Mouse (Mus musculus) gonadal fat pad, adult 2 months (tissue): Measurements from ENCODE around the gene Wasf1. TPM values are rescaled to one million over a fixed set of nuclear protein-coding genes. Genes with fewer than 3 reads are reported as not detected.

Source experiments
- DNase-seq: peaks from one replicate; pipeline ENCODE4 v3.0.0-alpha.2; 2012; ENCODE audit warnings: low read depth
- polyA plus RNA-seq: library from polyadenylated mRNA; depleted of rRNA; stranded (reverse); fragments of >200 nt; gene quantifications from 2 replicates; pipeline ENCODE4 v1.2.3, GENCODE M21; 2012

Wasf1 gene
- polyA plus RNA-seq, 1 experiment = 1.3 TPM

- DNase-seq = no peak
Measured at GRCm38 (mm10) chr10:40889146-40889545, 5.9 kb downstream of the Wasf1 start.

- no peak for DNase-seq
Measured at GRCm38 (mm10) chr10:40895765-40896164, 12.5 kb downstream of the Wasf1 start.

DNA sequence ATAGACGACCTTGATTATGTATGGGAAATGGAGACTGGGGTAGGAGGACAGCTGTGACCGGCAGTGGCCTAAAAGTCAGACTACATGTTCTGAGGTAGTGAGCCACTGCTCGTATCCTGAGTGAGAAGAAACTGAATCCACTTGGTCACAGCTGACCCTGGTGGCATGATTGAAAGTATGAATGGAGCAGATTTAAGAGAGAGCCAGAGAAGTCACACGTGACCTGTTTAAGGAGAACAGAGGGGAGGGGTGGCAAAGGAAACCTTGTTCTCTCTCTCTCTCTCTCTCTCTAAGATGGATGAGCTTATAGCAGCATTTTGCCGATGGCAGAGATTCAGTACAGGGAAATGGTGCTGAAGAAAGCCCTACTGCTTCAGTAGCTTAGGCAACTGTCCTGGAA, 13.4 kb downstream of the Wasf1 start:
- DNase-seq = no peak

GRCm38 (mm10) chr10:40901786-40902185, 18.5 kb downstream of the Wasf1 start:
- DNase-seq = no peak

- no peak for DNase-seq
Measured at GRCm38 (mm10) chr10:40906131-40906530, 22.9 kb downstream of the Wasf1 start.

- DNase-seq = no peak
Measured at GRCm38 (mm10) chr10:40906802-40907201, 23.5 kb downstream of the Wasf1 start.

- no peak for DNase-seq
Measured at GRCm38 (mm10) chr10:40908580-40908979, 25.3 kb downstream of the Wasf1 start.

DNA sequence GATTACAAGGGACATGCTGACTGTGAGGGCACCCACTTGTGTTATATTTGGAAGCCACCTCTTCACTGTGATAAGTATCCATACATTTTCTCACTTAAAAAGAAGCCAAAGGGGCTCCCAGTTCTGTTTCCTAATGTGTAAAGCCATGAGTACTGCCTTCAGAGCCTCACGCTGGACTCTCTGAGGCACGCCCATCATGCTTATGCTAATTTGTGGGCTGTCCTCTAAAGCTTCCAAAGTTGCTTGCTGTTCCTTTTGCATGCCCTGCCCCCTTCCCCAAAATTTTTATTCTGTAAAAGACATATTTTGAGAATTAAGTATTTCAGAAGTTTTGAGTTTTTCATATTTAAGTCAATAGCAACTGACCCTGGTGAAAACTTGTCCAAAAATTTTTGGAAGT, 27.5 kb downstream of the Wasf1 start:
- DNase-seq = no peak

DNA sequence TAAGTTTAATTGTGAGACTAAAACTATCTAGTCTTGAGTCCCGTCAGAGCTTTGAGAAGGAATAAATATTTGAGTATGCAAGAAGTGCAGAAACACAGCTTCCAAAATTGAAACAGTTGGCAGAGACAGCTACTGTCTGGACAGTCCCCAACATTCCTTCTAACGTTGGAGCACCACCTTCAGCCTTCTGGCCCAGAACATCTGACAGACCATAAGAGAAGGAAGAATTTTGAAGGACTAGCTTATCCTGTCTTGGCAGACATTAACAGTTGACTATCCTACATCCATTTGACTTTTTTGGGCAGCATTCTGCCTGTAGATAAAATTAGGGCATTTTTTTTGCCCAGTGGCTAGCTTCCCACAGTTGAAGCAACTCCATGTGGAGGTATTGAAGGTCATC, 32.0 kb downstream of the Wasf1 start:
- no peak for DNase-seq

- DNase-seq = no peak
Measured at GRCm38 (mm10) chr10:40918669-40919440, 35.6 kb downstream of the Wasf1 start.

DNA sequence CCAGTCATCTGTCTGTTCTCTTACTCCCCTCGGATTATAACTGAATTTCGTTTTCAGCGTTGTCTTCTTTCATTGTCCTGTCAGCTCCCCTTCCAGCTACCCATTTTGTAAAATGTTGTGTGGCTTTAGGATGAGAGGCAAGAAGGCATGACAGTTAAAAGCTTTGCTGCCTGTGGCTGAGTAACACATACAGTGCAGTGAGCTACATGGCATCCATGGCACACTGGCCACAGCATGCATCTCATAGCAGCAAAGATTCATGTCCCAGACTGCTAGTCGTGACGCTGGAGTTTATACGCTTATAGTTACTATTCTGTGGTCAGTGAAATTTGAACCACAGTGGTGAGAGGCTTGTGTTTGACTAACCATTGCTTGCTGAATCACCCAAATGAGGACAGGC, 36.2 kb downstream of the Wasf1 start:
- no peak for DNase-seq

DNA sequence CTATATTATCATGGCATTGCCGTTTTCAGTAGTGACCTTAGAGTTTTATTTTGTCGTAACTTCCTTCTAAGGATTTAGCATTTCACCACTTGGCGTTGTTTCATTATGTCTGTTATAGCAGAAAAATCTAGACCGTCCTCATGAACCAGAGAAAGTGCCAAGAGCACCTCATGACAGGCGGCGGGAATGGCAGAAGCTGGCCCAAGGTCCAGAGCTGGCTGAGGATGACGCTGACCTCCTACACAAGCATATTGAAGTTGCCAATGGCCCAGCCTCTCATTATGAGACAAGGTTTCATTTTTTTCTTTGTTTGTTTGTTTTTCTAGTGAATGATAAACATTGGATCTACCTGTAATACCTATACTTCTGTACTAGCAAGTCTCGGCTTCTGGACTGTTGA, 49.7 kb downstream of the Wasf1 start:
- no peak for DNase-seq

DNA sequence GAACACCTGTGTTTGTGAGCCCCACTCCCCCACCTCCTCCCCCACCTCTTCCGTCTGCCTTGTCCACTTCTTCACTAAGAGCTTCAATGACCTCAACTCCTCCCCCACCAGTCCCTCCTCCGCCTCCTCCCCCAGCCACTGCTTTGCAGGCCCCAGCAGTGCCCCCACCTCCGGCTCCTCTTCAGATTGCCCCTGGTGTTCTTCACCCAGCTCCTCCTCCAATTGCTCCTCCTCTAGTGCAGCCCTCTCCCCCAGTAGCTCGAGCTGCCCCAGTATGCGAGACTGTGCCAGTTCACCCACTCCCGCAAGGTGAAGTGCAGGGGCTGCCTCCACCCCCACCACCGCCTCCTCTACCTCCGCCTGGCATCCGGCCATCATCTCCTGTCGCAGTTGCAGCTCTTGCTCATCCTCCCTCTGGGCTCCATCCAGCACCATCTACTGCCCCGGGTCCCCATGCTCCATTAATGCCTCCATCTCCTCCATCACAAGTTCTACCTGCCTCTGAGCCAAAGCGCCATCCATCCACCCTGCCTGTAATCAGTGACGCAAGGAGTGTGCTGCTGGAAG, 53.0 kb downstream of the Wasf1 start:
- DNase-seq = no peak

- no peak for DNase-seq
Measured at GRCm38 (mm10) chr10:40937569-40937968, 54.3 kb downstream of the Wasf1 start.

DNA sequence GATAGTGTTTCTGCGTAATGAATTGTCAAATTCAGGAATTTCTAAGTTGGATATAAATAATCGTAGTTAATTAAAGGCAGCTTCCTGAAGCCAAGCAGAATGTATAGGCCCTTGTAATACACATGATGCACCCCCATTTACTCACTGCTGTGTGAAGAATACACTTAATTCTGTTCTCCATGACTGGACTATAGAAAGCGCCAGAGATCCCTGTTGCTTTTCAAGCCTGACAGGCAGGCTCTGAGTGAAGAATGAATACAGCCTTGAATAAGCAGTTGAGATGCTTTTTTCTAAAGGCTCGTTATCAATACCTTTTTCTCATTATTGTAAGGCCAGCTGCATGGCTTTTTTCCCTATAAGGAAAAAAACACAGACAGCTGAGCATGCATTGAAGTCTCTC, 59.4 kb downstream of the Wasf1 start:
- DNase-seq = no peak

- DNase-seq = no peak
Measured at GRCm38 (mm10) chr10:40950176-40950575, 66.9 kb downstream of the Wasf1 start.

DNA sequence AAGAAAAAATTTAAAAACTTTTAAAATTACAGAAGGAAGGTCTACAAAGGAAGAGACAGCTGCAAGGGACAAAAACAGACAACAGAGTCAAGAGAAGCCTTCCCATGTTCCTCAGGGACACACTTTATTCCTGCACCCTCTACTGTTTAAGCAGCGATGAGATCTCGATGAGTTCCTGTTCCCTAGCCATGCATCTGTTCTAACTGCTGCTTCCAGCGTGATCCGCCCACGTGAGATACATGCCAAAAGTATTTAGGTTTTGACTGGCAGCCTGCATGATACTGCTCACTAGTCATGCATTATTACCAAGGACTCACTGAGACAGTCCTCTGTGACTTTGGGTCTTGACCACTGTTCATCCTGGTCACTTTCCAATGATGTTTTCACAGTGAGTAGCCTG, 72.9 kb downstream of the Wasf1 start:
- no peak for DNase-seq

DNA sequence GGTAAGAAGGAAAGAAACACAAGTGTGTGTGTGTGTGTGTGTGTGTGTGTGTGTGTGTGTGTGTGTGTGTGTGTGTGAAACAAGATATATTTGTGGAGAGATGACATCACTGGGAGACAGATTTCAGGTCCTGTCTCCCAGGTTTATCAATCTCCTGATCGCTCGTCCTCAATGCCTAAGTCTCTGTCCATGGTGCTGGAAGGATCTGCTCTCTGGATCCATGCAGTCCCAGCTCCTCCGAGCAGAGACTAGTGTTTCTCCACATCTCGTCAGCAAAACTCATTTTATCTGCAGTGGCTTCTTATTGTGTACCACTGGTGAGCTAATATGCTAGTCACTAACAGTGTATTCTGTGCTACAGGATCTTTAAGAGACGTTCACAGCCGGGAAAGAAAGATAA, 78.1 kb downstream of the Wasf1 start:
- no peak for DNase-seq

DNA sequence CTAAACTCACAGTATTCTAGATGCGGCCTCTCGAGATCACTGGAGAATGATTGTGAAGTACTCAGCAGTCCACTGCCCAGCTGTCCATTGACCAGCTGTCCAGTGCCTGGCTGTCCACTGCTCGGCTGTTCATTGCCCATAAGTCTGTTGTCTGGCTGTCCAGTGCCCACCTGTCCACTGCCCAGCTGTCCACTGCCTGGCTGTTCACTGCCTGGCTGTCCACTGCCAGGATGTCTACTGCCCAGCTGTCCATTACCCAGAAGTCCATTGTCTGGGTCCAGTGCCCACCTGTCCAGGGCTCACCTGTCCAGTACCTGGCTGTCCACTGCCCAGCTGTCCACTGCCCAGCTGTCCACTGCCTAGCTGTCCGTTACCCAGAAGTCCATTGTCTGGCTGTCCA, 78.7 kb downstream of the Wasf1 start:
- no peak for DNase-seq

DNA sequence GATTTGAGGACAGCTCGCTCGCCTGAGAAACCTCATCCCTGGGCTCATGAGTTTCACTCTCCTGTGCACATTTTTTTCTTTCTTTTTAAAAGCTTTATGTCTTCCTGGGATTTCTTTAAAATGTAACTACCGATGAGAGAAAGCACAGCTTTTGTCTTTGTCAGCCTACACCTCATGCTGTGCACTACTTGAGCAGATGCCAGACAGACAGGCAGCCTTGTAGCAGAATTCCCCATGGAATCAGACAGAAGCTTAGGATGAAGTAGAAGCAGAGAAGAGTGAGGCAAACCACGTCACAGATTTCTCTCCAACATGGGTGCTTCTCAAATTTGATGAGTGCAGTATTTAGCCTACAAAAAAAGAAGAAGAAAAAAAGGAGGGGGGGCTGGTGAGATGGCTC, 81.3 kb downstream of the Wasf1 start:
- no peak for DNase-seq

- DNase-seq = no peak
Measured at GRCm38 (mm10) chr10:40968551-40968950, 85.3 kb downstream of the Wasf1 start.

DNA sequence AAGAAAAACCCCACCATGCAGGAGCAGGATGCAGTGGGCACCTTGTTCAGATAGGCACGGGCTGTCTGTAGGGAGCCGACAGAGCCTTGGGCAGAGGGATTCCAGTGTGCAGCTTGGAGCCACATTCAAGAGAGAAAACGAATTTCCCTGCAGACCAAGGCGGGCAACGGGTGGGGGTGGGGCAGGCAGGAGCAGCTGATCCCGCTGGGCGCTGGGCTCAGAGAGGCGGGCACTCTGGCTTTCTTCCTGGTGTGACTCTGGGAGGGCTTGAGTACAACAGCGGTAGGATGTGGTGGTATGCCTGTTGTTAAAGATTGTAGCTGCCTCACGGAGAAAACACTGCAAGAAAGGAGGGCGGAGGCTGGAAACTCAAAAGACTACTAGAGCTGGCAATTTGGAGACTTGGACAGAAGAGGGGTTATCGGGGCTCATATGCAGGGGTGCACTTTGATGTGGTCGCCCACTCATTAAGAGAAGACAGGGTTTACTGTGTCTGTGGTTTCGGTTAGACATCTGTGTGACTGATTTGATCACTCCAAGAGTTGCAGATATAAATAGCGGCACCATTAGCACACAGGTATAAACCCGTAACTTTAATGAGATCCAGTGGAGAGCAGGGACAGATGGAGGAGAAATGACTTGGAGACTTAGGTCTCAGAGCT, 86.2 kb downstream of the Wasf1 start:
- DNase-seq = no peak

- no peak for DNase-seq
Measured at GRCm38 (mm10) chr10:40970601-40971245, 87.4 kb downstream of the Wasf1 start.
